Mouse (Mus musculus): ENCODE results near the gene Tenm2. TPM values are rescaled to one million over a fixed set of nuclear protein-coding genes. Genes with fewer than 3 reads are reported as not detected.

Gene Tenm2
- polyA plus RNA-seq, 1 experiment from 2014 or later: 2.8 TPM

DNA sequence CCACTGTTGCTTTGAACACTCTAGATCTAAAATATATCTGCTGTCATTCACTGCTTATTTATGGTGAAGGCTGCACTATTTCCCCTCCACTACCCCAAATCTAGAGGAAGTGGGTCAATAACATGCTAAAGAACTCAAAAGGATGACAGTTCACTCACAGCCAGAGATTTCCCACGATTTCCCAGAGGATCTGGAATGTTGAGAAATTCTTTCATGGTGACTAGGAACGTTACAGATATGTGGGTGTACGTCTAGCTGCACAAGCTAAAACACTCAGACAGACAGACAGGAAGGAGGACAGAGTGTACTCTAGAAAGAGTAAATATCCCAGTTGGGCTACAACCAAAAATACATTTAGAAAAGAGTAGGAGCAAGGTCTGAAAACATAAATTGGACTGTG, 384.1 kb downstream of the Tenm2 start:
- ATAC-seq (ENCODE audit: insufficient number of reproducible peaks, insufficient read depth, low FRiP score, low read depth): no peak
- H3K27me3 ChIP-seq (ENCODE audit: control insufficient read depth, insufficient read depth, low read length): no peaks in the 10 kb centered on the region
- no peak overlapping the region for H3K27ac ChIP-seq (ENCODE audit: low read length)
- no peaks in the 10 kb centered on the region for H3K4me1 ChIP-seq (ENCODE audit: control insufficient read depth, insufficient read depth, low read length)
- H3K36me3 ChIP-seq (ENCODE audit: control insufficient read depth, insufficient read depth, low read length): no peaks in the 10 kb centered on the region
- no peak overlapping the region for H3K4me2 ChIP-seq (replicated peaks; ENCODE audit: low read depth, low read length)
- no peak overlapping the region for H3K9ac ChIP-seq (replicated peaks; ENCODE audit: low read depth, low read length)
- WGBS: 30% methylated on average over 3 of the region's 3 CpGs
- no peaks in the 10 kb centered on the region for H3K9me3 ChIP-seq (ENCODE audit: control insufficient read depth, low read depth, low read length)
- no peak overlapping the region for H3K4me3 ChIP-seq (ENCODE audit: low read depth, low read length)

DNA sequence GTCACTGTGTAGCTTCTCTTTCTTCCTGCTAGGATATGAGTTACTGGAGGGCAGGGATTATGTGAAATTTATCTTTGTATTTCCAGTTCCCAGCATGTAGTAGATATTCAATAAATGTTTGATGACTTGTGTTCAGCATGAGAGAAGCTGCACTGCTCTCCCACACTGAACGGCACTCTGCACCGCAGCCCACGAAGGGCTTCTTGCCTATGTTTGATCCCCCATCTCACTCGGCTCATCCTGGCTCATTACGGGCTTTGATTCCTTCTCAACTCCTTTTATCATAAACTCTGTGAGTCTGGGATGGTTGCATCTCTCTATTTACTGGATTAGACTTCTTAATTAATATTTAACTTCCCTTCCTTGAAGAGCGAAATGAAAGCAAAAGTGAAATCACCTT, 388.3 kb downstream of the Tenm2 start:
- WGBS: 83% methylated on average over 6 of the region's 6 CpGs

DNA sequence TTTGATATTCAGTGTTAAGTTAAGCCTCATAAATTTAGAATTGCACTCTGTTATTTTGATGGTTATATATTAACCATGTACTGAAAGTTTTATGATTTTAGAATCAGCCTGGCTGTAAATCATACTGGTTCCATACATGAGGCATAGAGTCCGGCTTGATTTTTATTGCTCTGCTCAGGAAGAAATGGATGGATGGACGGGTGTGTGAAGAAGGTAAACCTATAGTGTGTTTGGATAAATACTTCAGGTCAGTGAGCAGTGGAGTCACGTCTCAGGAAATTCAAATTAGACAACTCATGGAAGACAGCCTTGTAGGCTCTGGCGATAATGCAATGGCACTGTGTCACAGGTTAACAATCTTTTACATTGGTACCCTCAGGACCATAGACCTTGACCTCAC, 402.9 kb downstream of the Tenm2 start:
- H3K36me3 ChIP-seq (ENCODE audit: control insufficient read depth, insufficient read depth, low read length): no peaks in the 10 kb centered on the region
- H3K9ac ChIP-seq (replicated peaks; ENCODE audit: low read depth, low read length): no peak overlapping the region
- WGBS: 70% methylated on average over 4 of the region's 4 CpGs
- no peak overlapping the region for H3K4me2 ChIP-seq (replicated peaks; ENCODE audit: low read depth, low read length)
- H3K4me1 ChIP-seq (ENCODE audit: control insufficient read depth, insufficient read depth, low read length): no peaks in the 10 kb centered on the region
- H3K27me3 ChIP-seq (ENCODE audit: control insufficient read depth, insufficient read depth, low read length): no peaks in the 10 kb centered on the region
- no peak overlapping the region for H3K4me3 ChIP-seq (ENCODE audit: low read depth, low read length)
- H3K27ac ChIP-seq (ENCODE audit: low read length): no peak overlapping the region
- no peaks in the 10 kb centered on the region for H3K9me3 ChIP-seq (ENCODE audit: control insufficient read depth, low read depth, low read length)
- ATAC-seq (ENCODE audit: insufficient number of reproducible peaks, insufficient read depth, low FRiP score, low read depth): no peak

More for the DNA sequence above, 388.3 kb downstream of the Tenm2 start:
- no peak overlapping the region for H3K9ac ChIP-seq (replicated peaks; ENCODE audit: low read depth, low read length)
- no peaks in the 10 kb centered on the region for H3K9me3 ChIP-seq (ENCODE audit: control insufficient read depth, low read depth, low read length)
- no peaks in the 10 kb centered on the region for H3K36me3 ChIP-seq (ENCODE audit: control insufficient read depth, insufficient read depth, low read length)
- H3K4me3 ChIP-seq (ENCODE audit: low read depth, low read length): no peak overlapping the region
- no peak for ATAC-seq (ENCODE audit: insufficient number of reproducible peaks, insufficient read depth, low FRiP score, low read depth)
- H3K4me1 ChIP-seq (ENCODE audit: control insufficient read depth, insufficient read depth, low read length): no peaks in the 10 kb centered on the region
- H3K4me2 ChIP-seq (replicated peaks; ENCODE audit: low read depth, low read length): no peak overlapping the region
- H3K27me3 ChIP-seq (ENCODE audit: control insufficient read depth, insufficient read depth, low read length): no peaks in the 10 kb centered on the region
- H3K27ac ChIP-seq (ENCODE audit: low read length): no peak overlapping the region

DNA sequence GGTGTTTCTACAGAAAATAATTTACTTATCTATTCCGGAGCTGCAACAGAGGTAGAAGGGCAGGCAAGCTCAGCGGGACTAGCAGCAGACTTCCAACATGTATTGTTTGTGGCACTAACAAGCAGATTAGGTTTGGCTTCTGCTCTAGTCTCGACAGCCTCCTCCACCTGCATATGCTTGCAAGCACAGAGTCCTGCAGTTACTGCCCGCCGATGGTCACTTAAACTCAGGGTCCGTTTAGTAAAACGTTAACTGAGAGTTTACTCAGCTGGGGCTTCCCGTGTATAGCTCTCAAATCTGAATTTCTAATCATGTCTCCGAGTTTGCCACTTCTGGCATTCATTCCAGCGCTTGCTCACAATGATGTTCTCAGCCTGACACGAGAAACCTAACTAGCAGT, 404.3 kb downstream of the Tenm2 start:
- Histone ChIP-seq H3K27ac (ENCODE audit: low read length) (no peak overlapping the region), H3K27me3 (ENCODE audit: control insufficient read depth, insufficient read depth, low read length) (no peaks in the 10 kb centered on the region), H3K36me3 (ENCODE audit: control insufficient read depth, insufficient read depth, low read length) (no peaks in the 10 kb centered on the region), H3K9ac (replicated peaks; ENCODE audit: low read depth, low read length) (no peak overlapping the region), H3K9me3 (ENCODE audit: control insufficient read depth, low read depth, low read length) (no peaks in the 10 kb centered on the region), H3K4me1 (ENCODE audit: control insufficient read depth, insufficient read depth, low read length) (no peaks in the 10 kb centered on the region), H3K4me3 (ENCODE audit: low read depth, low read length) (no peak overlapping the region), H3K4me2 (replicated peaks; ENCODE audit: low read depth, low read length) (no peak overlapping the region)
- 50% methylated on average over 11 of the region's 11 CpGs for WGBS
- ATAC-seq (ENCODE audit: insufficient number of reproducible peaks, insufficient read depth, low FRiP score, low read depth): no peak

DNA sequence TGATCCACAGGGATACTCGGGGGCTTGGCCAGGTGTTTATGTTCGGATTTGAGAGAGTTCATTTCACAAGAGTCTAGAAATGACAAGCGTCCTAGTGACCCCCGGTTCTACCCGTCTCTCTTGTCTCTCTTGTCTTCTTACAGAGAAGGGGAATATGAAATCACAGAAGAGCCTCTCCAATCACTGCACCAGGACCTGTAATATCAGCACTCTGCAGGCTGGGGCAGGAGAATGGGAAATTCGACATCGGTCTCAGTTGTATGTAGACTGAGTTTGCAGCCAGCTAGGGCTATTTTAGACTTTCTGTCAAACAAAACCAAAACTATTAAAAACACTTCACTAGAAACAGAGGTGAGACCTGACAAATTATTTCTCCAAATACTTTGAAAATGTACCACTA, 411.1 kb downstream of the Tenm2 start:
- WGBS: 22% methylated on average over 7 of the region's 7 CpGs
- no peak overlapping the region for H3K27ac ChIP-seq (ENCODE audit: low read length)
- no peaks in the 10 kb centered on the region for H3K36me3 ChIP-seq (ENCODE audit: control insufficient read depth, insufficient read depth, low read length)
- no peaks in the 10 kb centered on the region for H3K9me3 ChIP-seq (ENCODE audit: control insufficient read depth, low read depth, low read length)
- no peak overlapping the region for H3K9ac ChIP-seq (replicated peaks; ENCODE audit: low read depth, low read length)
- no peaks in the 10 kb centered on the region for H3K4me1 ChIP-seq (ENCODE audit: control insufficient read depth, insufficient read depth, low read length)
- H3K4me3 ChIP-seq (ENCODE audit: low read depth, low read length): no peak overlapping the region
- H3K4me2 ChIP-seq (replicated peaks; ENCODE audit: low read depth, low read length): no peak overlapping the region
- H3K27me3 ChIP-seq (ENCODE audit: control insufficient read depth, insufficient read depth, low read length): no peaks in the 10 kb centered on the region
- no peak for ATAC-seq (ENCODE audit: insufficient number of reproducible peaks, insufficient read depth, low FRiP score, low read depth)

DNA sequence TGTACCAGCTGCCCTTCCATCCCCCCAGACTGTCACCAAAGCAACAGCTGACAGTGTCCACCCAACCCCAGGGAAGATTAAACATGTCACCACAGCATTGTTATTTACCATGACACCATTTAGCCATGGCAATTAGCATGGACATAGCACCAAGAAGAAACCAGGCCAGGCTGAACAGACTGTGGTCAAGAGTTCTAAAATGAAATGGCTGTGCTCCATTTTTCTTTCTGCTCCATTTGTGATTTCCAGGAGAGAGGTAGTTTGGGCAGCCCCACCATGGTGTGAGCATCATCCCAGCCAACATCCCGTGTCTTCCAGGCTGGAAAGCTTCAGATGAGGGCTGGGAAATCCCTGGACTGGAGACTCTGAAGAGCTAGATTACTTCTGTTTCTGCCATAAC, 431.1 kb downstream of the Tenm2 start:
- ATAC-seq (ENCODE audit: insufficient number of reproducible peaks, insufficient read depth, low FRiP score, low read depth): no peak
- 86% methylated on average over 1 of the region's 1 CpGs for WGBS
- H3K9me3 ChIP-seq (ENCODE audit: control insufficient read depth, low read depth, low read length): no peaks in the 10 kb centered on the region
- H3K4me2 ChIP-seq (replicated peaks; ENCODE audit: low read depth, low read length): no peak overlapping the region
- H3K36me3 ChIP-seq (ENCODE audit: control insufficient read depth, insufficient read depth, low read length): no peaks in the 10 kb centered on the region
- H3K9ac ChIP-seq (replicated peaks; ENCODE audit: low read depth, low read length): no peak overlapping the region
- no peak overlapping the region for H3K4me3 ChIP-seq (ENCODE audit: low read depth, low read length)
- no peak overlapping the region for H3K27ac ChIP-seq (ENCODE audit: low read length)
- H3K4me1 ChIP-seq (ENCODE audit: control insufficient read depth, insufficient read depth, low read length): no peaks in the 10 kb centered on the region
- H3K27me3 ChIP-seq (ENCODE audit: control insufficient read depth, insufficient read depth, low read length): no peaks in the 10 kb centered on the region

DNA sequence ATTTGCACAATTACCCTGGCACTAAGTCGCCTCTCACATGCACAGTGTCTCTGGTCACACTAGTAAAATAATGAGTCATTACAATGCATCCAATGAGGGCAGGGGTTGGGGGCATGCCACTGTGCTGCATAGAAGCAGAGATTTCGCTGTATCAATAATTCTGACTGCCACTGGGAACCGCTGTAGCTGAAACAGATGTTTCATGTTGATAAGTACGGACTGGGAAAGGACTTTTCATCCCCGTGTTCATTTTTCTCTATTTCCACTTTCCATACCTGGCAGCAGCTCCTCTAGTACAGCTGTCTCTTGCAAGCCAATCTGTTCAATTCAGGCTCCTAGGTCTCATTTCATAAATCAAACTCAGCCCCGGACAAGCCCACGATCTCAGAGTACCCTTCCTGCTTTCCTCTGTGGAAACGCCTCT, 433.5 kb downstream of the Tenm2 start:
- no peak overlapping the region for H3K4me2 ChIP-seq (replicated peaks; ENCODE audit: low read depth, low read length)
- ATAC-seq (ENCODE audit: insufficient number of reproducible peaks, insufficient read depth, low FRiP score, low read depth): no peak
- no peak overlapping the region for H3K4me3 ChIP-seq (ENCODE audit: low read depth, low read length)
- H3K9me3 ChIP-seq (ENCODE audit: control insufficient read depth, low read depth, low read length): no peaks in the 10 kb centered on the region
- H3K9ac ChIP-seq (replicated peaks; ENCODE audit: low read depth, low read length): no peak overlapping the region
- H3K4me1 ChIP-seq (ENCODE audit: control insufficient read depth, insufficient read depth, low read length): no peaks in the 10 kb centered on the region
- H3K27me3 ChIP-seq (ENCODE audit: control insufficient read depth, insufficient read depth, low read length): no peaks in the 10 kb centered on the region
- WGBS: 34% methylated on average over 8 of the region's 8 CpGs
- no peak overlapping the region for H3K27ac ChIP-seq (ENCODE audit: low read length)
- H3K36me3 ChIP-seq (ENCODE audit: control insufficient read depth, insufficient read depth, low read length): no peaks in the 10 kb centered on the region

DNA sequence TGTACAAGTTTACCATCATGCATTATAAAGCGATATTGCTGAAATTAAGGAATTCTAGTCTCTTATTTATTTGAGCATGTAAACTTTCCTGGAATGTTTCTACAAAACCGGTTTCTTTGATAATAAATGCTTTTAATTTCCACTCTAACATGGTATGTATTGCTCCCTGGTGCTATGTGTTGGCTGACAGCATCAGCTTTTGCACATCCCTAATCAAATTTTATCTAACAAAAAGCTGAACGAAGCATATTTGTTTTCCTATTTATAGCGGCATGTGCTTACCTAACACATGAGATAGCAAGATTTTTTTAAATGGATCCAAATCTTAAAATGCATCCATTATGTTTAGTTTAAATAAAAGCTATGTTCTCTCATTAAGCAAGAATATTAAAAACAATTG, 434.1 kb downstream of the Tenm2 start:
- no peak overlapping the region for H3K4me2 ChIP-seq (replicated peaks; ENCODE audit: low read depth, low read length)
- H3K4me3 ChIP-seq (ENCODE audit: low read depth, low read length): no peak overlapping the region
- 83% methylated on average over 4 of the region's 4 CpGs for WGBS
- H3K27ac ChIP-seq (ENCODE audit: low read length): no peak overlapping the region
- no peaks in the 10 kb centered on the region for H3K27me3 ChIP-seq (ENCODE audit: control insufficient read depth, insufficient read depth, low read length)
- ATAC-seq (ENCODE audit: insufficient number of reproducible peaks, insufficient read depth, low FRiP score, low read depth): no peak
- no peak overlapping the region for H3K9ac ChIP-seq (replicated peaks; ENCODE audit: low read depth, low read length)
- H3K4me1 ChIP-seq (ENCODE audit: control insufficient read depth, insufficient read depth, low read length): no peaks in the 10 kb centered on the region
- H3K36me3 ChIP-seq (ENCODE audit: control insufficient read depth, insufficient read depth, low read length): no peaks in the 10 kb centered on the region
- no peaks in the 10 kb centered on the region for H3K9me3 ChIP-seq (ENCODE audit: control insufficient read depth, low read depth, low read length)

DNA sequence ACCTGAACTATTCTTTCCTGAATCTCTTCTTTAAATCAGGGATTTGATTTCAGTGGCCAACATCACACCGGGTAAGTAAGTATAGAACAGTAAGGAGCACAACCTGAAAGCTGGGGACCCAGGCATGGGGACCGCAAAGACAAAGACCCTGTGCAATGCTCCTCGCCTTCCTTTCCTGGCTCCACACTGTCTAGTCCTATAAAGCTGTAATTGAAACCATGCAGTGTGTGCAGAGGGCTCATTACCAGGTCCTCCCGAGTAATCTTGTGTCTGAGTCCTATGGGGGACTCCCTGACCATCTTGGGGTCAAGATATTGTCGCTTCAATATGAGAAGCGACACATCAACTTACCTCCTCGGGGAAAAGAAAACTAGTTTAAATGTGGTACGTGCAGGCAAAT, 436.4 kb downstream of the Tenm2 start:
- Histone ChIP-seq H3K4me2 (replicated peaks; ENCODE audit: low read depth, low read length) (no peak overlapping the region), H3K27me3 (ENCODE audit: control insufficient read depth, insufficient read depth, low read length) (no peaks in the 10 kb centered on the region), H3K27ac (ENCODE audit: low read length) (no peak overlapping the region), H3K9ac (replicated peaks; ENCODE audit: low read depth, low read length) (no peak overlapping the region), H3K4me3 (ENCODE audit: low read depth, low read length) (no peak overlapping the region), H3K9me3 (ENCODE audit: control insufficient read depth, low read depth, low read length) (no peaks in the 10 kb centered on the region), H3K36me3 (ENCODE audit: control insufficient read depth, insufficient read depth, low read length) (no peaks in the 10 kb centered on the region), H3K4me1 (ENCODE audit: control insufficient read depth, insufficient read depth, low read length) (no peaks in the 10 kb centered on the region)
- no peak for ATAC-seq (ENCODE audit: insufficient number of reproducible peaks, insufficient read depth, low FRiP score, low read depth)
- WGBS: 82% methylated on average over 8 of the region's 8 CpGs

All from stomach, embryonic 14.5 days (tissue).